ENCODE assay signal across 22 mouse cellular contexts in the genomic region with DNA sequence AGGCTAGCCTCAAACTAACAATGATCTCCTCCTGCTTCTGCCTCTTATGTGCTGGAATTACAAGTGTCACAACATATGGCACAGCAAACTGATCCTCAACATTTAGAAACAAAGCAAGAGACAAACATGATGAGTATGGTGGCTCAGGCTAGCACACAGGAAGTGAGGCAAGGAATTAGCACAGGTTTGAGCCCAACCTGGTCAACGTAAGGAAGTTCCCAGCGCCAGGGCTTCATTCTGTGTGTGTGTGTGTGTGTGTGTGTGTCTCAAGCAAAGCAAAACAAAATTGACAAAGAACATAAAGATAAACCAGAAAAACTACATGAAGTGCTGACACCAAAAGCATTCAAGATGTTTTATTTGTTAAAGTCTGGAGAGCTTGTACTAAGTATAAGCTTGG.
"Had no signal": no experiment of that assay in that cellular context is flagged by ENCODE, and none has a peak within 500 bp of the region (broad histone marks: within the 10 kb centered on the region; RNA-seq: fewer than 3 reads in every experiment).

No protein-coding gene starts in this region.

- H3K4me1 ChIP-seq: lung, embryonic 15.5 days; midbrain, embryonic 12.5 days; neural tube, embryonic 12.5 days had no signal

- H3K36me3 ChIP-seq: liver, embryonic 13.5 days; liver, embryonic 15.5 days; lung, embryonic 15.5 days; midbrain, embryonic 12.5 days; neural tube, embryonic 12.5 days had no signal

- H3K9ac ChIP-seq: liver, embryonic 13.5 days; liver, embryonic 15.5 days; liver, postnatal 0 days; lung, embryonic 15.5 days; midbrain, embryonic 12.5 days; neural tube, embryonic 12.5 days had no signal

- H3K4me3 ChIP-seq: liver, embryonic 13.5 days; liver, embryonic 15.5 days; lung, embryonic 15.5 days; megakaryocyte, embryonic 14.5 days; midbrain, embryonic 12.5 days; neural tube, embryonic 12.5 days had no signal

- H3K27ac ChIP-seq: liver, embryonic 13.5 days; liver, embryonic 15.5 days; lung, embryonic 15.5 days; macrophage; midbrain, embryonic 12.5 days; neural tube, embryonic 12.5 days had no signal

- H3K9me3 ChIP-seq: liver, embryonic 13.5 days; liver, embryonic 15.5 days; lung, embryonic 15.5 days; megakaryocyte, embryonic 14.5 days; midbrain, embryonic 12.5 days; neural tube, embryonic 12.5 days had no signal

- DNase-seq: liver, embryonic 13.5 days; liver, postnatal 0 days; lung, adult 2 months; lung, postnatal 14 days; lung, postnatal 36 days; midbrain, embryonic 14.5 days; retina, postnatal 1 day; right cerebral cortex, adult 18-20 months; right cerebral cortex, postnatal 25 days; right cerebral cortex, postnatal 4 days; spleen, adult 18-20 months; thymus, adult 18-20 months; thymus, postnatal 14 days; thymus, postnatal 4 days had no signal

- ATAC-seq: liver, postnatal 0 days; lung, postnatal 0 days; midbrain, embryonic 16.5 days had no signal

- H3K4me2 ChIP-seq: liver, embryonic 13.5 days; liver, embryonic 15.5 days; lung, embryonic 15.5 days; midbrain, embryonic 12.5 days; neural tube, embryonic 12.5 days had no signal

- H3K27me3 ChIP-seq: liver, embryonic 13.5 days; liver, embryonic 15.5 days; lung, embryonic 15.5 days; megakaryocyte, embryonic 14.5 days; midbrain, embryonic 12.5 days; neural tube, embryonic 12.5 days had no signal
